Mouse (Mus musculus) adrenal gland, postnatal 14 days (tissue): ENCODE measurements around the gene Megf11. TPM values are rescaled to one million over a fixed set of nuclear protein-coding genes. Genes with fewer than 3 reads are reported as not detected.

ENCODE experiments used
- DNase-seq: peaks from one replicate; pipeline ENCODE4 v3.0.0; 2021; ENCODE audit warnings: mixed read lengths
- total RNA-seq: library from RNA; stranded (reverse); gene quantifications from 2 replicates; pipeline ENCODE4 v1.2.3, GENCODE M21; 2021

Megf11 gene
- total RNA-seq, 1 experiment from 2014 or later = 1.0 TPM

GRCm38 (mm10) chr9:64566376-64566775 is 180.9 kb downstream of the Megf11 start:
- DNase-seq = no peak

DNA sequence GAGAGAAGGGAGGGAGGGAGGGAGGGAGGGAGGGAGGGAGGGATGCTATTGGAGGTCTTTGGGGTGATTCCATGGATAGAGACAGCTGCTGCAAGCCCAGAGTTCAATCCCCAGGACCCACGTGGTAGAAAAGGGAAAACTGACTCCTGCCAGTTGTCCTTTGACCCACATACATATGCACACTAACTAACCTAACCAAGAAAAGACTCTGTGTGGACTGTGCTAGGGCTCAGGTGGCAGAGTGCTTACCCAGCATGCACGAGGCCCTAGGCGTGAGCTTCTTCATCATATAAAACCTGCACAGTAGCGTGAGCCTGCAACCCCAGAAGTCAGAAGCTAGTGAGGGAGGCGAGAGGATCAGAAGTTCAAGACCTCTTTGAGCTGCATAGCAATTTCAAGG is 182.1 kb downstream of the Megf11 start:
- DNase-seq = no peak

GRCm38 (mm10) chr9:64568467-64569260 is 183.2 kb downstream of the Megf11 start:
- DNase-seq = no peak

GRCm38 (mm10) chr9:64570448-64570847 is 185.0 kb downstream of the Megf11 start:
- DNase-seq = no peak

DNA sequence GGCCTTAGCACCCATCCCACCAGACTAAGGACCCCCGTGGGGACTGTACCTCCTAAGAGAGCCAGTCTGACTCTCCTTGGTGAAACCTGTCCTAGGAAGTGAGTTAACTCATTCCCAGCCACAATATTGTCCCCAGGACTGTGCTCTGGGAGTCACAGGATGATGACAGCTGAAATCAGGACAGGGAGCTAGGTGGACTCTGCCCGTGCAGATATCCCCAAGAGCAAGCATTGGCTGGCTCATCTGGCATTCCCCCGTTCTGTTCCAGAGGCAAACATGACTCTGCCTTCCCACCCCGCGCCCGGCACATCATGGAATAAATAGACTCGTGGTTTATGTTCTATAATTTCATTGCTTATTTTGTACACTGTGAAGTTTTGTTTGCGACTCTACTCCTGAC is 185.7 kb downstream of the Megf11 start:
- DNase-seq = no peak

- peak; percentile 40 for DNase-seq
Observed at GRCm38 (mm10) chr9:64572629-64573190, 187.3 kb downstream of the Megf11 start.

GRCm38 (mm10) chr9:64575658-64576057 is 190.2 kb downstream of the Megf11 start:
- DNase-seq = no peak

GRCm38 (mm10) chr9:64576143-64576878 is 190.9 kb downstream of the Megf11 start:
- no peak for DNase-seq

DNA sequence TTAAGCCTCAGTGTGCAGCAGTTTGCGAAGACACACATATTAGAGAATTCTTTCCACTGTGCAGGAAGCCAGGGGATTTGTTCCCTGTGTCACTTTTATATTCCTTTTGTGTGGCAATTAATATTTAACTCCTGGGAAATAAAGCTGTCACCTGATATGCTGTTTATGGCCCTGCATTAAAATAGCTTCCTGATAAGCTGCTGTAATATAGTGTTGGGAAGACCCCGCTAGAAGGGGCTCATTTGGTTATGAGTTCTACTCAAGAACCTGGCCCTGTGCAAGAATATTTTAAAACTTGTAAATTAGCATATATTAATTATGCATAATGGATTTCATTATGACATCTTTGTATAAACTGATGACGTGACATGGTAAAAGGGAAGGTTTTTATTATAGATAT is 191.7 kb downstream of the Megf11 start:
- DNase-seq = no peak

DNA sequence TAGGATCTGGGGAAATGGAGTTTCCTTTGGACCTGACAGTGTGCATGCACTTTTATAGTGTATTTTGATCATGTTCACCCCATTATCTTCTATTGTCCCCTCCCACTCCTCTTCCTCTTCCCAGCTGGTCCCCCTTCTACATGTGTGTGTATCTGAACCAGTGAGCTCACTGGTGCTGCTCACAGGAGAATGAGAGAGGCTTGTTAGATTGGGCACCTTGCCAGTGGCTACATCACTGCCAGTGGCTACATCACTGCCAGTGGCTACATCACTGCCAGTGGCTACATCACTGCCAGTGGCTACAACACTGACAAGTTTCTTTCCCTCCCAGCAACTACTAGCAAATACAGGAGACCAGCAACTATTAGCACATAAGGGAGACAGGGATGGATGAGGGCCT is 192.6 kb downstream of the Megf11 start:
- no peak for DNase-seq

- no peak for DNase-seq
Observed at GRCm38 (mm10) chr9:64579306-64579705, 193.9 kb downstream of the Megf11 start.

- no peak for DNase-seq
Observed at GRCm38 (mm10) chr9:64586292-64586691, 200.9 kb downstream of the Megf11 start.

- DNase-seq = no peak
Observed at GRCm38 (mm10) chr9:64587991-64588390, 202.6 kb downstream of the Megf11 start.

- DNase-seq = peak; percentile 65
Observed at GRCm38 (mm10) chr9:64590634-64591041, 205.2 kb downstream of the Megf11 start.

- DNase-seq = no peak
Observed at GRCm38 (mm10) chr9:64591436-64591835, 206.0 kb downstream of the Megf11 start.

DNA sequence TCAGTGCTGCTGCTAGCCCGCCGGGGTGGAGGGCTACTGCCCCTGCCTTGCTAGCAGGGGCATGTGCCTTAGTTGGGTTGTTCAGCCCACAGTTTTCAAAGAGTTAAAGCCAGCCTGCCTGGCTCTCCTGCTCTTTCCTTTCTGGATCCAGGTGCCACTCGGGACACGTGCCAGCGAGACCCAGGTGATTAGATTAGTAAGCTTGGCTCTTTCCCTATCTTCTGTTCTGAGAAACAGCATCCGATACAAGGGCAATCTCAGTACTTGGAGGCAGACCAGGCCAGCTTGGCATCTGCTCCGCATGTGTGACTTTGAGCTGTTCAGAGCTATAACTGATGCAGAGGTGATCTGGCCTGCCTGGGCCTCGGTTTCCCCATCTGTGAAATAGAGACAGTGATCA is 209.0 kb downstream of the Megf11 start:
- no peak for DNase-seq

DNA sequence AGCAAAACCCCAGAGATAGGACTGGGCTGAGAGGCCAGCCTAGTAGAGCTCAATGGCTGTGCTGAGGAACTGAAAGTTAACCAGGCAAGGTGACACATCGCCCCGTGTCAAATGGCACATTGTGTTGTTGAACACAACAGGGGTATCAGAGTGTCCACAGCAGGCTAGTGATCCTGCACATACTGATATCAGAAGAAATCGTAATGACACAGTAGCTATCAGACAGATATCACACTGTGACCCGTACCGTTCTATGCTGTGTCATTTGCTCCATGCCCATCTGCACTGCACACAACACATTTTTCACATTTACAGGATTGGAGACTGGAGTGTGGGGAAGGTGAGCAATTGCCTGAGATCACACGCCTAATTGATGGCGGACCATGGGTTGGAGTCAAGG is 213.0 kb downstream of the Megf11 start:
- DNase-seq = no peak

DNA sequence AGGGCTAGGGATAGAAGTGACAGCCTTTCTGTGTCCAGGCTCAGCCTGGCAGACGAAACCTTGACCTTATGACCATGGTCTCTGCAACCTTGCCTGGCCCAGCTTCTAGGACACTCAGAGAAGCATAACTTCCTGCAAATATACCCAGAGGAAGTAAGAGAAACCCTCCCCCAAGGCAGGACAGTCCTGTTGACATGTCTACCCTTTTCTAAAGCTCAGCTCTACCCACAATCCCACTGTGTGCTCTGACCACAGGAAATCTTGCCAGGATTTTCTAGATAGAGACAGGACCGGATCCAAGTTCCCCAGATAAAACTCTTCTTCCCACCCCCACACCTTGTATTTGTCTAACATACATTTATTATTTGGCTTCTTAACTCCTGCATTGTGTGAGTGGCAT is 215.3 kb downstream of the Megf11 start:
- peak; percentile 41 for DNase-seq

- DNase-seq = no peak
Observed at GRCm38 (mm10) chr9:64602895-64603294, 217.5 kb downstream of the Megf11 start.

- DNase-seq = no peak
Observed at GRCm38 (mm10) chr9:64604217-64604711, 218.8 kb downstream of the Megf11 start.

DNA sequence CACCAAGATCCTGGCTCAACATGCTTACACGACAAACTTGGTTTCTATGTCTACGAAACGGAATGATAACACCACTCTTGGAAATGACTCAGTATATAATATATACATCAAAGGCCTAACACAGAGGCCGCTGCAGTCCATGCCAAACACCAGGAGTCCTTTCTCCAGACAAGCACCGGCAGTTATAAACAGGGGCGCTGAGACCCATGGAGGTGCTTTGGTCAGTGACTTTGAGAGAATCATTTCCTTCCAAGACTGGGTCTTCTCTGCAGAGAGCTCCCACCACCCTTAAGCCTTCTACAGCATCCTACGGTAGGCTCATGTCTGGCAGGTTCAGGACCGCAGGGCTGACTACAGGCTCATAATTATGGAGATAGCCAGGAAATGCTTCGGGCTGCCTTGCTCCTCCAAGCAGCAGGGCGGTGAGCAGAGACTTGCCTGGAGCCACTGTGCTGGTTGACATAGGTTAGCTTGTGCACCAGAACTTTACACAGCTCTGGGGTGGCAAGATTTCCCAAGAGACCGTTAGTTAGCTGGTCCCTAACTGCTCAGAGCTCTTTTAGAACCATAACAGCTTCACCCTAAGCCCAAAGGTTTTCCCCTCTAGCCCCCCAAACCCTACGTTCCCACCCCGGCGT is 219.8 kb downstream of the Megf11 start:
- no peak for DNase-seq

- no peak for DNase-seq
Observed at GRCm38 (mm10) chr9:64605735-64606349, 220.4 kb downstream of the Megf11 start.
